Mouse (Mus musculus): ENCODE data around the gene 4921507P07Rik. TPM values are rescaled to one million over a fixed set of nuclear protein-coding genes. Genes with fewer than 3 reads are reported as not detected.

4921507P07Rik gene
- polyA plus RNA-seq, 1 experiment from 2014 or later = 0.81 TPM

DNA sequence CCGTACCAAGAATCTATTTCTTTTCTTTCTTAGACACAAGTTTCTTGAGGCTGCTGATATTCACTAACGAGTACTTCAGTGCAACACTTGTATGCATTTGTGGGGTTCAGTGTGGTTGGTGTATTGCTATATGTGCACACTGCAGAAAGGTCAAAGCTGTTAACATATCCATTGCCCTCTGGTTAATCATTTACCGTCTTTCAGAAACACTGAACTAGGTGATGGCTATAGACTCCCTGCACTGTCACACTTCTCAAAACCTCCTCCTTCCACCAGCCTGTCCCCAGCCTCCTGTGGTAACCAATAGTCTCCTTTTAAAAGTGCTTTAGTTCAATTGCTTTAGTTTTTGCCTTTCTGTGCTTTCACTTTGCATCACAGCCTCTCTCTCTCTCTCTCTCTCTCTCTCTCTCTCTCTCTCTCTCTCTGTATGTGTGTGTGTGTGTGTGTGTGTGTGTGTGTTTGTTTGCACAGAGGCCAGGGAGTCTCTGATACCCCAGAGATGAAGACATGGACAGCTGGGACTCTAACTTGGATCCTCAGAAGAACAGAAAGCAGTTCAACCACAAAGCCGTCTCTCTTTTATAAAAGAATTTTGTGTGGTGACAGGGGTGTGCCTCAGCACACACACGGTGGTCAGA lies 43.4 kb downstream of the 4921507P07Rik start:
- 77% methylated on average over 5 of the region's 5 CpGs for WGBS
- Histone ChIP-seq H3K27ac (no peak overlapping the region), H3K9ac (no peak overlapping the region), H3K9me3 (no peaks in the 10 kb centered on the region), H3K4me3 (no peak overlapping the region), H3K36me3 (no peaks in the 10 kb centered on the region), H3K27me3 (0 out of 2 replicates have a peak, but pooled peaks cover 4% of the 10 kb centered on the region), H3K4me2 (replicated peaks) (no peak overlapping the region), H3K4me1 (no peaks in the 10 kb centered on the region)
- no peak for ATAC-seq (ENCODE audit: low FRiP score, low read depth)

DNA sequence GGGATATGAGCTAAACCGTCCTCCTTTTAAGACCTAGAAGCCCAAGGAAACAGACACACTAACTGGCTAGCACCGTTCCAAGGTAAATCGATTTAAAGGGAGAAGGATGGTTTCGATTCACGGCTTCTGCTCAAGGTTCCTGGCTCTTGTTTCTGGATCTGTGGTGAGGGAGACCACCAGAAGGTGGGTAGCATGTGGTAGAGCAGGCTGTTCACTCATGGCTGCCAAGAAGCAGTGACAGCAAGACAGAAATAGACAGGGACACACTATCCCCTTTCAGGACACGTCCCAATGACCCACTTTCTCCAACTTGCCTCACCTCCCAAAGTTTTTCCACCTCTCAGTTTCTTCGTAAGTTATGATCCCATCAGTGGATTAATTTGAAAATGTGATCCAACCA lies 46.6 kb downstream of the 4921507P07Rik start:
- no peak overlapping the region for H3K4me3 ChIP-seq
- H3K9me3 ChIP-seq = no peaks in the 10 kb centered on the region
- 73% methylated on average over 7 of the region's 7 CpGs for WGBS
- H3K36me3 ChIP-seq = no peaks in the 10 kb centered on the region
- 0 out of 2 replicates have a peak, but pooled peaks cover 3% of the 10 kb centered on the region for H3K4me1 ChIP-seq
- H3K27me3 ChIP-seq = 0 out of 2 replicates have a peak, but pooled peaks cover 4% of the 10 kb centered on the region
- no peak overlapping the region for H3K27ac ChIP-seq
- H3K4me2 ChIP-seq (replicated peaks) = no peak overlapping the region
- H3K9ac ChIP-seq = no peak overlapping the region
- no peak for ATAC-seq (ENCODE audit: low FRiP score, low read depth)

DNA sequence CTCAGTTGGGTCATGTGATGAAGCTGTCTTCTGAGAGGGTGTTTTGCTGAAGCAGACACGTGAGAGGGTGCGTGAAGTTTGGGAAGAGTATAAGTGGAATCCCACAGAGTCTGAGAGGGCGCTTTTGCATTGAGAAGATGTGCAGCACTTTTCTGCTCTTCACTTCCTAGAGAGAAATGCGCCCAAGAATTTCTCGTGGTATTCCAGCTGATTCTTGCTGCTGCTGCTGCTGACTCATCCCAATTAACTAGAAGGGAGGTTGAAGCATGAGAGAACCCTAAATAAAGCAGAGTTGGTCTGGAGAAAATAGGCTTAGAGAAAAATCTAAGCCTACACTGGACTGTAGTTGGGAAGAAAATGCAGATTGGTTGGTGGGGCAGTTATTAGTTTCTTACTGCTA lies 47.4 kb downstream of the 4921507P07Rik start:
- no peak for ATAC-seq (ENCODE audit: low FRiP score, low read depth)
- Histone ChIP-seq H3K9me3 (no peaks in the 10 kb centered on the region), H3K4me1 (0 out of 2 replicates have a peak, but pooled peaks cover 3% of the 10 kb centered on the region), H3K4me2 (replicated peaks) (no peak overlapping the region), H3K9ac (no peak overlapping the region), H3K27me3 (0 out of 2 replicates have a peak, but pooled peaks cover 4% of the 10 kb centered on the region), H3K36me3 (no peaks in the 10 kb centered on the region), H3K4me3 (no peak overlapping the region), H3K27ac (no peak overlapping the region)
- WGBS = 78% methylated on average over 5 of the region's 5 CpGs

DNA sequence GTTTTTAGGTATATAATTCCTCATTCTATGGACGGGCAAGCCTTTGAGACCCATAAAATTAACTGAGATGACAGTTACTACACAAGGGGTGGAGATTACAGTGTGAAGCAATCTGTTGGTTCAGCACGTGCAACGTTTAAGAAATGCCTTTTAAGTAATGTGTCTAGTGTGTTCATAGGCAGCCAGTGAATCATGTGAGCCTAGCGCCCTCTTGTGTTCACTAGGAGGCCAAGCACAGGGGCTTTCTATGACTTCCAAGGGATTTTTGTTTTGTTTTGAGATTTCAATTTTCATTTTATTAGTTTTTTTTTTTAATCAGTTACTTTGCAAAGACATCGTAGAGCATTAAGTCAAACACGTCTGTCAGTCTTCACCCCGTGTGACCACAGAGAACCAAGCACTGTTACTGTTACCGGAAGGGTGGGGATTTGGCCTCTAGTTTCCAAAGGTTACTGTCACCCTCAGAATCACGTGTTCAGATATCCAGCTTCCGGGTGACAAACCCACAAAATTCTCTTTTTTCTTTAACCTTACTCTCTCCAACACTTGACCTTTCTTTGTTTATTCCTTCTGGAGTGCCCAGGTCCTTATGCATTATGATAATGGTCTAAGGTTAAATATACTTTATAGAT lies 50.9 kb downstream of the 4921507P07Rik start:
- 0 out of 2 replicates have a peak, but pooled peaks cover 3% of the 10 kb centered on the region for H3K4me1 ChIP-seq
- H3K4me2 ChIP-seq (replicated peaks) = peak overlapping the region; percentile 30; the same call in 1 of the 2 replicates
- H3K9ac ChIP-seq = no peak overlapping the region
- no peak overlapping the region for H3K27ac ChIP-seq
- no peaks in the 10 kb centered on the region for H3K27me3 ChIP-seq
- WGBS = 23% methylated on average over 10 of the region's 10 CpGs
- H3K9me3 ChIP-seq = no peaks in the 10 kb centered on the region
- no peaks in the 10 kb centered on the region for H3K36me3 ChIP-seq
- no peak overlapping the region for H3K4me3 ChIP-seq
- 0 out of 2 replicates have a peak, but pooled peaks have one; percentile 59 for ATAC-seq (ENCODE audit: low FRiP score, low read depth)

DNA sequence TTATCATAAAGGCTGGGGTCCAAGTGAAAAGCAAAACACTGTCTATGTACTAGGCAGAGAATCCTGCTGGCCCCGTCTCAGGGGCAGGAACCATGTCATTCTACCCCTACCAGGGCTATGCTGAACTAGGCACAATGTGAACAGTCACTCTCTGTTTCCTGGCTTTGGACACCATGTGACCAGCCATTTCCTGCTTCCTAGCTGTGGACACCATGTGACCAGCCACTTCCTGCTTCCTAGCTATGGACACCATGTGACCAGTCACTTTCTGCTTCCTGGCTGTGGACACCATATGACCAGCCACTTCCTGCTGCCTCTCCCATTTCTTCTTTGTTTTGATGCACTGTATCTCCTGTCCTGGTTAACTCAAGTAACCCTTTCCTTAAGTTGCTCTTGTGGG lies 53.9 kb downstream of the 4921507P07Rik start:
- H3K36me3 ChIP-seq = no peaks in the 10 kb centered on the region
- no peak for ATAC-seq (ENCODE audit: low FRiP score, low read depth)
- peaks cover 1% of the 10 kb centered on the region; the same call in 1 of the 2 replicates for H3K27me3 ChIP-seq
- WGBS = 93% methylated on average over 1 of the region's 1 CpGs
- H3K9ac ChIP-seq = no peak overlapping the region
- H3K4me3 ChIP-seq = no peak overlapping the region
- no peaks in the 10 kb centered on the region for H3K9me3 ChIP-seq
- 0 out of 2 replicates have a peak, but pooled peaks cover 3% of the 10 kb centered on the region for H3K4me1 ChIP-seq
- no peak overlapping the region for H3K27ac ChIP-seq
- no peak overlapping the region for H3K4me2 ChIP-seq (replicated peaks)

DNA sequence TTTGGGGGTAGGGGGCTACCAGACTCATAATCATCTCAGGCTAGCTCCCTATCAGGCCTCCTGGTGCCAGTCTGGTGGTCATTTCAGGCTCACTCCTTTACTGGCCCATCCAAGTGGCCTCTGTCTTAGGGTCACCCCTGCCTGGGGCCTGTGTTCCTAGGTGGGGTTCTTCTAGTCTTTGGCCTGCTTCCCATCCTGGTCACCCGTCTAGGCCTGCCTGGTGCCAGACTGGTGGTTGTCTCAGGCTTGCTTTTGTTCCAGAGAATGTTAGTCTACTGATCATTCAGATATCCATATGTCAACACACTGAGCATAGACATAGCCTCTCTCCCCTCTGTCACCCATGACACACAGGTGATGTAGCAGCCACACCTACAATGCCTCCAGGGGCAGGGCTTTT lies 56.8 kb downstream of the 4921507P07Rik start:
- 89% methylated on average over 1 of the region's 1 CpGs for WGBS

DNA sequence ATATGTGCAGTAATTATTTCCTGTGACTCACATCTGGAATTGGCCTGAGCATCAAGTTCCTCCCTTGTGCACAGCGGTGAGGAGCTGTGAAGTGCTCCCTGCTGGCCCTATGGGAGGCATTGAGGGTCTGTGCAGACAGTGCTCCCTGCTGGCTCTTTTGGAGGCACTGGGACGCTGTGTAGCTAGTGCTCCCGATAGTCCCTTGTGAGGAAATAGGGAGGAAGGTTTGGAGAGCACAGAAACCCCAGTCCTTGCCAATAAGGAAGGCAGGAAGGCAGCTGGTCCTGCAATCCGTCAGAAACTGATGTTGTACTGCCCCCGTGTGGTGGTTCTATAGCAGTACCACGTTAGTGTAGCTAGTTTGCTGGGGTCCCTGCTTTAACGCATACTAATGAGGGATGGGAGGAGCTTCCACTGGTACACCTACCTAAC lies 60.0 kb downstream of the 4921507P07Rik start:
- Histone ChIP-seq H3K4me3 (no peak overlapping the region), H3K27ac (no peak overlapping the region), H3K36me3 (no peaks in the 10 kb centered on the region), H3K9me3 (no peaks in the 10 kb centered on the region), H3K4me2 (replicated peaks) (no peak overlapping the region; the same call in 1 of the 2 replicates), H3K9ac (no peak overlapping the region), H3K27me3 (peaks cover 6% of the 10 kb centered on the region), H3K4me1 (peaks cover 13% of the 10 kb centered on the region)
- WGBS = 5% methylated on average over 7 of the region's 7 CpGs
- peak; percentile 66 for ATAC-seq (ENCODE audit: low FRiP score, low read depth)

More for the DNA sequence above, 56.8 kb downstream of the 4921507P07Rik start:
- H3K27me3 ChIP-seq = peaks cover 6% of the 10 kb centered on the region
- H3K4me3 ChIP-seq = no peak overlapping the region
- no peak overlapping the region for H3K9ac ChIP-seq
- no peaks in the 10 kb centered on the region for H3K36me3 ChIP-seq
- H3K4me2 ChIP-seq (replicated peaks) = no peak overlapping the region
- no peak for ATAC-seq (ENCODE audit: low FRiP score, low read depth)
- H3K27ac ChIP-seq = no peak overlapping the region
- H3K9me3 ChIP-seq = no peaks in the 10 kb centered on the region
- peaks cover 4% of the 10 kb centered on the region; the same call in 1 of the 2 replicates for H3K4me1 ChIP-seq

DNA sequence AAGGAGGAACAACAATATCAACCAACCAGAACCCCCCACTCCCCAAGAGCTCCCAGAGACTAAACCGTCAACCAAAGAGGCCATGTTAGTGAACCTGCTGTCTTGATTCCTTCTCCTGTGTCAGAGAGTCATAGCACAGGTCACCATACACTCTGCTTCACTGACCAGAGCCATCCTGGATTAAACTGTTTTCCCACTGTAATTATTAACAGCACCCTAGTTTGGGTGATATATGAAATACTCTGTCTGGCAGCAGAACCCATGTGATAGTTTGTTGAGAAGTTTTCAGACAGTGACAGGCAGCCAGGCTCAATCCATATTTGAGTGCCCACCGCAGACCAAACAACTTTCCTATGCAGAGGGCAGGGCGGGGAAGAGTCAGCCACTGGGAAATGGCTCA lies 61.1 kb downstream of the 4921507P07Rik start:
- Histone ChIP-seq H3K4me1 (peaks cover 24% of the 10 kb centered on the region), H3K9me3 (no peaks in the 10 kb centered on the region), H3K4me3 (no peak overlapping the region), H3K36me3 (no peaks in the 10 kb centered on the region), H3K27ac (no peak overlapping the region), H3K27me3 (peaks cover 6% of the 10 kb centered on the region), H3K4me2 (replicated peaks) (no peak overlapping the region), H3K9ac (no peak overlapping the region)
- WGBS = 84% methylated on average over 3 of the region's 3 CpGs
- ATAC-seq (ENCODE audit: low FRiP score, low read depth) = no peak

DNA sequence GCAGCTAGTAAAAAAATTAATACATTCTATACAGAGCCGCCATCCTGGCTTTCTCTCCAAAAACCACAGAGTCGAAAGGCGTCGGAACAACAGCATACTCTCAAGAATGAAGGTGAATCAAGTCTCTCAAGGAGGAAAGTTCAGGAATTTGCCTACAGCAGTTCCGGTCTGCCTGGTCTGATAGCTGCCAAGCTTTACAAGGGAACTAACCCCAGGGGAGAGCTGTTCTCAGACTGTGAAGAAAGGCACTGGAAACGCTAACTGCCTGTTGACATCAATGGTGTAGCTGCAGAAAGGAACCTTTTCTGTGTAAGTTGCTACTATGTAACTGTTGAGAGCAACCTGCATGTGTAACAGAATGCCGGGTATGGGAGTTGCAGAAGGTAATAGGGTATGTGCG lies 64.5 kb downstream of the 4921507P07Rik start:
- Histone ChIP-seq H3K9ac (no peak overlapping the region), H3K4me2 (replicated peaks) (no peak overlapping the region), H3K27ac (no peak overlapping the region), H3K27me3 (no peaks in the 10 kb centered on the region), H3K4me1 (peaks cover 36% of the 10 kb centered on the region), H3K9me3 (no peaks in the 10 kb centered on the region), H3K4me3 (no peak overlapping the region), H3K36me3 (no peaks in the 10 kb centered on the region)
- no peak for ATAC-seq (ENCODE audit: low FRiP score, low read depth)
- 52% methylated on average over 8 of the region's 8 CpGs for whole genome bisulfite sequencing

DNA sequence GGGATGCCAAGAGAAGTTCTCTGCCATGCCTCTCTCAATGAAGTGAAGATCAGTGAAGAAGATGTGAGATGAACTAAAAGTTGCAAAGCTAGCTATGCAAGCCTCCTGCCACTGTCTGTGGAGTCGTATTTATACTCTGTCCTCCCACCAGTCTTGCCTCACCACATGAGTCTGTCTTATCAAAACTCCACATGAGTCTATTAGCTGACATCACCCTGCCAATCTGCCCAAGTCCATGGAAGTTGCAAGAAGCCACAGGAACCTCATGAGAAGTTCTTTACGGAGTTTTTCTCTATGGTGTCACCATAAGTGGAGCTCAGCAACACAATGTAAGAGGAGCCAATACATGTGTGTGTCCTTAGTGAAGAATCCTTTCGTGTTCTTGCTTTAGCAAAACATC lies 65.4 kb downstream of the 4921507P07Rik start:
- H3K9me3 ChIP-seq = no peaks in the 10 kb centered on the region
- no peak overlapping the region for H3K9ac ChIP-seq
- no peak for ATAC-seq (ENCODE audit: low FRiP score, low read depth)
- 78% methylated on average over 3 of the region's 3 CpGs for WGBS
- H3K27me3 ChIP-seq = no peaks in the 10 kb centered on the region
- peak overlapping the region; percentile 44; the same call in 1 of the 2 replicates for H3K27ac ChIP-seq
- H3K4me1 ChIP-seq = peaks cover 38% of the 10 kb centered on the region
- no peak overlapping the region for H3K4me3 ChIP-seq
- no peak overlapping the region for H3K4me2 ChIP-seq (replicated peaks)
- no peaks in the 10 kb centered on the region for H3K36me3 ChIP-seq

DNA sequence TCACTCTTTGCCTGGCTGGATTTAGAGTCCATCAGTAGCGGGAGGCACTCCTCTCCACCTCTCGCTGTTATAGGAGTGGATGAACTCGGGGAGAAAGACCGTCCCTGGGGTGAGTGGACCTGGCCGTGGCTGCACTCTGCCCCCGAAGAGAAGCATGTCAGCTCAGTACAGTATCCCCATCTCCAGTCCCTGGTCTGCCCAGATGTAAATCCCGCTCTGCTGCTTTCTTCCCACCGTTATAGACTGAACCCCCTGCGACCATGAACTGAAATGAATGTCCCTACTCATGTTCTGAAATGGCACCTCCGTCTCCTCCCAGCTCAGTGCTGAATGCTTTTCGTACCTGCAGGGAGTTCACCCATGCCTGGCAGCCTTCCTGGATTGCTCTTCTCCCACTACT lies 67.2 kb downstream of the 4921507P07Rik start:
- Histone ChIP-seq H3K4me1 (peaks cover 38% of the 10 kb centered on the region), H3K9ac (no peak overlapping the region), H3K9me3 (no peaks in the 10 kb centered on the region), H3K4me2 (replicated peaks) (no peak overlapping the region), H3K27me3 (no peaks in the 10 kb centered on the region), H3K4me3 (no peak overlapping the region), H3K27ac (peak overlapping the region; percentile 63; the same call in 1 of the 2 replicates), H3K36me3 (no peaks in the 10 kb centered on the region)
- 82% methylated on average over 11 of the region's 11 CpGs for WGBS
- no peak for ATAC-seq (ENCODE audit: low FRiP score, low read depth)

DNA sequence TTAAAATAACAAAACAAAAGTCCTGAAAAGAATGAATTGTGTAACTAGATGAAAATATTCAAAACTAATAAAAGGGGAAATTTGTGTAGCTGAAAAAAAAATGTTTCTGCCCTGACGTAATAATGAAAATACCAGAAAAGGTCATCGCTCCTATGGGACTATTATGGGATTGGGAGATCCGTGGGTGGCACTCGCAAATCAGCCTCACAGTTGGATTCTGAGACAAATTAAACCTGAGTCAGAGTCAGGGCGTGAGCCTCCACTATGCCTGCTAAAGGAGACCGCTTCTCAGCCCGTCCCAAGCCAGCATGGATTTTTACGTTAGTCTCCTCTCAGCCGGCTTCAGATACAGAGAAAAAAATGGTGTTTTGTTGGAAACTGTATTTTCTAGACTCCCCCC lies 69.0 kb downstream of the 4921507P07Rik start:
- WGBS = 36% methylated on average over 9 of the region's 9 CpGs
- H3K9ac ChIP-seq = no peak overlapping the region
- H3K36me3 ChIP-seq = no peaks in the 10 kb centered on the region
- no peaks in the 10 kb centered on the region for H3K9me3 ChIP-seq
- H3K27ac ChIP-seq = no peak overlapping the region
- H3K4me1 ChIP-seq = peaks cover 35% of the 10 kb centered on the region
- no peak for ATAC-seq (ENCODE audit: low FRiP score, low read depth)
- 0 out of 2 replicates have a peak overlapping the region, but pooled peaks have one; percentile 4 for H3K4me2 ChIP-seq (replicated peaks)
- no peaks in the 10 kb centered on the region for H3K27me3 ChIP-seq
- no peak overlapping the region for H3K4me3 ChIP-seq

All from limb, embryonic 13.5 days (tissue).